Mouse (Mus musculus): ENCODE measurements around the gene Bag6.
"Not testable (repeated sequence)": the region's sequence is repeated elsewhere in the genome, so short reads cannot be mapped to it uniquely, and the experiment has no call there.

Gene Bag6

DNA sequence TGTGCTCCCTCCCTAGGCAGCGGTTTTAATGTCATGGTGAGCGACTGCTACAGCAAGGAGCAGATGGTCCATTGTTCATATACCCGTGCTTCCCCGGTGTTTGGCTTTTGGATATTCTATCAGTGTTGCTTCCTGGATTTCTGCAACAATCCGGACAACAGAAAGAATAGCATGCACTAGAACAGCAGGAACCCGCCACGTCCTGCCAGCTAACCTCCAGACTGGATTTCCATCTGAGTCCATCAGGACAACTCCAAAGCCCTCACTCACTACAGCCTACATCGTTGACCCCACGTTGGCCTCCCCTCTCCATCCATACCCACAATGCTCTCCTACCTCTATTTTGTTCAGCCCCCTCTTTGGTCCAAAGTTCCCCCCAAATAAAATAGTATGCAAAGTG, 23.2 kb upstream of the Bag6 start:
- DNase-seq (ENCODE audit: low spot score in 2 of 2): no peak

DNA sequence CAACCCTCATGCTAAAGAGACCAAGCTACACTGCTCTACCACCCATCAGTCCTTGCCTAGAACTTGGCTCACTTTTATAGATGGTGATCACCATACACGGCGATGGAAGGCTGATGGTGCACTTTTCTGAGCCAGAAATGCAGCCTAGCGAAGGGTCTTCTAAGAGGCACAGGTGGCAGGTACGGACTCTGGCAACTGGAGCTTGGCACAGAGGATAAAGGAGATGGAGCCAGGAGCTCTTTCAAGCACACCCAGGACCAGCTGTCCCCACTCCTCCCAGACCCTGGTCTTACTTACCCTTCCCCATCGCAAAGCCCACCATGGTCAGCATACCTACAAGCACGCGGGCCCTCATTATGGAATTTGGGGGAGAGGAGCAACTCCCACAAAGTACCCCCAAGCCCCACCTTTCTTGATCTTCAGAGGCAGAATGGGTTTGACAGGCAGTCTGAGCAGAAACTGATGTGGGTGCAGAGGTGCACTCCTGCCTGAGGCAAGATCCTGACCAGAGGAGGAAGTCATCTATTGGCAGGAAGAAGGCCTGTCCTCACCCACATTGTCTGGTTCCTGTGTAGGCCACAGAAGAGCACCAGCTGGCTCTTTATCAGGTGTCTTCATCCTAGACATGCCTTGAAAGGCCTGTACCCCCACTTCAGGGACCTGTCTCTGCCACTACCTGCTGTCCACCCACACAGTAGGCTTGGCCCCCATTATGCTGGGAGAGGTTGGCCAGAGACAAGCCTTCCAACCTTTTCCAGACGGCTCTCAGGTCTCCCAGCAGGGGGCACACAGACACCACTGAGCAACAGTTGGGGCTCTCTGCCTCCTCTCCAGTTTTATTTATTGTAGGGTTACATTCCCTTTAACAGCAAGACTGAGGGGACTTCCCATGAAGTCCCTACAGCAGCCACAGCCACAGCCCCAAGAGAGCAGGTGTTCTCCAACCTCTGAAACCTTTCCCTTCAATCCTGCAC, 19.6 kb upstream of the Bag6 start, which contains the start of gene Ly6g5b:
Gene Ly6g5b, minus strand, starts transcription at position 383 of the 974 bp plus-strand sequence.
- DNase-seq (ENCODE audit: low spot score in 2 of 2): no peak

DNA sequence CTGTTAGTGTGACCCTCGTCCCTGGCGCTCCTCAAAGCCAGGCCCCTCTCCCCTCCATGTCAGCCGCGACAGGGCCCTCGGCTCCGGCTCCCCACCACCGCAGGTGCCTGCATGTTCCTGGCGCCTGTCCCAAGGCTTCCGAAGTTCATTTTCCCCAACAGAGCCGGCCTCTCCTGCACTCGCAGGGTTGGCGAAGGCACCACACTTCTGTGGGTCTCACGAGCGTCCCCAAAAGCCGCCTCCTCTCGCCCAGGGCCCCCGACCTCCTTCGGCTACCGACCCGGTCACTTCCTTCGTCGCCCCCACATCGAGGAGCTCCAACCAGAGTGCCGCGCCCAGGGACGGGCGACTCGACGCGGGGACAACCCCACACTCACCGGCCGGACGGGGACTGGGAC, 14.2 kb upstream of the Bag6 start:
- DNase-seq (ENCODE audit: low spot score in 2 of 2): peak; percentile 61 to 62

DNA sequence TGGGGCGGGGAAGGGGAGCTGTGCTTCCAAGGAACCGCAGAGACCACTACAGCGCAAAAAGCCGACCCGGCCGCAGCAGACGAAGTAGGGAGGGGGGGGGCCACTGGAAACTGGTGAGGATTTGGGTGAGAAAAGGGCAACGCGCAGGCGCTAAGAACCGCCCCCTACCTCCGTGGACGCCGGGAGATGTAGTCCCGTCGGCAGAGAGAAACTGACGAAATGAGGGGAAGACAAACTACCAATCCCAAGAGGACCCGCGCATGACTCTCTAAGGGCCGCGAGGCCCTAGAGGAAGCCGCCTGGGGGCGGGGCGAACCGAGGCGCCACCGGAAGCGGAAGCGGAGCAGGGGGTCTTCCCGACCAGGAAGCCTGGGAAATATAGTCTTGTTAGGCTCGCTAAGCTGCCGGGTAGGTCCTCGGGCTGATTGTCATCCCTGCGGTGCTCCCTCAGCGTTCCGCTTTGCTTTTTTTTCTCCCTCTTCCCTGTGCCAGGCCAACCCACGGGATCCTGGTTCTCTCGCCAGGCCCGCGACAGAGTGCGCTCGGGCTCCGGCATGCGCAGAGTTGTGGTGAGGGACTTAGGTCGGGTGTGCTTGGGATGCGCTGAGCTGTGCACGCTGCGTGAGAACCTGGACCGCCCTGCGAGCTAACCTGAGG, 13.7 kb upstream of the Bag6 start, which contains the start of gene Gpank1:
Gene Gpank1, plus strand, starts transcription at position 313 of the 657 bp plus-strand sequence.
- DNase-seq (ENCODE audit: low spot score in 2 of 2): peak; percentile 99

DNA sequence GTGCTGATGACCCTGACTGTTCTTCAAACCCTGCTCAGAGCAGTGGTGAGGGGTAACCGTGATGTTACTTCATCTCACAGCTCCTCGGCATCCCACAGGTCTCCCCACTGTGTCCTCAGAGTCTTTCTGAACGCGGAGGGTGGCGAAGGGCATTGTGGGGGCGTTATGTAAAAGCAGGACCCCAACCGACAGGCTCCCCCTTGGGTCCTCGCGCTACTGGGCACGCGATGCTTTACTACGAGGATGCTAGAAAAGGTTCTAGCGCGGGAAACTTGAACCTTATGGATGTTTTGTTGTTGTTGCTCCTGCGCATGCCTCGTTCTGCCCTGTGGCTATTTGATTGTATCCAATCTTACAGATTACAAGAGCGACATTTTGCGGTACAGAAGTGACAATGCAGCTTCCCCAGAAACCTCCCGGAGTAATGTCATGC, 13.1 kb upstream of the Bag6 start, which contains the start of gene Csnk2b:
Gene Csnk2b, minus strand, starts transcription at position 183 of the 433 bp plus-strand sequence.
- peak; percentile 79 to 85 for DNase-seq (ENCODE audit: low spot score in 2 of 2)

DNA sequence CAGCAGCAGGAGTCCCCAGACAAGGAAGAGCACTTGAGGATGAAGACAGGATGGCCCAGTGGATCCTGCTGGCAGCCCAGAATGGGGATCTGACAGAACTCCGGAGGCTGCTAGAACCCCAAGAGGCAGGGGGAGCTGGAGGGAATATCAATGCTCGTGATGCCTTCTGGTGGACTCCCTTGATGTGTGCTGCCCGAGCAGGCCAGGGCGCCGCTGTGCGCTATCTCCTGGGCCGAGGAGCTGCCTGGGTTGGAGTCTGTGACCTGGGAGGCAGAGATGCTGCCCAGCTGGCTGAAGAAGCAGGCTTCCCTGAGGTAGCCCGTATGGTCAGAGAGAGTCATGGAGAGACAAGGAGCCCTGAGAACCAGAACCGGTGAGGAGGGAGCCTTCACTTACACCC, 11.7 kb upstream of the Bag6 start:
- DNase-seq (ENCODE audit: low spot score in 2 of 2): not testable (repeated sequence)

DNA sequence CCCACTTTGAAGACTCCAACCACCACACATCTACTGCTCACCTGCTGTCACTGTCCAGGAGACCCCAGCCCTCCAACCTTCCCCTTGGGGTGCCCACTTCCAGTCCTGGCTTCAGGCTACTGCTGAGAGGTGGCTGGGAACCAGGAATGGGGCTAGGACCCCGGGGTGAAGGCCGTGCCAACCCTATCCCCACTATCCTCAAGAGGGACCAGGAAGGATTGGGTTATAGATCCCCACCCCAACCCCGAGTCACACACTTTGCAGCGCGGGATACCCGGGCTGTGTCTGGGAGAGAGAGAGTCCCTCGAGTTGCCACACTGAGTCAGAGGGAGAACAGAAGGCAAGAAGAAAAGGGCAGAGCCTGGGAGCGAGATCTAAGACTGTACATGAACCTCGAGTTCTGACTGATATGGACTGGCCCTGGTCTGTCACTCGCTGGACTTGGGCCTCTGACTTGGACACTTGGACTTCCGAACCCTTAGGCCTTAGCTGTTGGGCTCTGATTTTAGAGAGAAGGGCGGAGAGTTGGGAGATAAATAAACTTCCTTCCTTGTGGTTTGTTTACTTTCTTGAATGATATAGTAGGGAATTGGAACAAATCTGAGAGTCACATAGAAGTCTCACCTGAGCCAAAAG, 10.6 kb upstream of the Bag6 start:
- DNase-seq (ENCODE audit: low spot score in 2 of 2): not testable (repeated sequence)

DNA sequence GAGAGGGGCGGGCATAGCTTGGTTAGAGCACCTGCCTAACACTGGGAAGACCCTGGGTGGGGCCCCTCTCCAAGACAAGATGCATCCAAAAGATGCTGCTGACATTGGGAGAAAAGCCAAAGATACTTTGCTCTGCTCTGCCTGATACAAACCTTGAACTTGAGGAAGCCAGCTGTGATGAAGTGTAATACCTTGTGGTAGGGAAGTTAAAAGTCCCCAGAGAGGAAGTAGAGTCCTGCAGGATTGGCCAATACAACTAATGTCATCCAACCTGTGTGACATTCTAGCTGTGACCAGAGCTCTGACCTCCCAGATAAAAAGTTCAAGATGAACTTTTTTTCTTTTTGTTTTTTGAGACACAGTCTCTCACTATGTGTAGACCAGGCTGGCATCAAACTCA, 9.9 kb upstream of the Bag6 start:
- DNase-seq (ENCODE audit: low spot score in 2 of 2): no peak

DNA sequence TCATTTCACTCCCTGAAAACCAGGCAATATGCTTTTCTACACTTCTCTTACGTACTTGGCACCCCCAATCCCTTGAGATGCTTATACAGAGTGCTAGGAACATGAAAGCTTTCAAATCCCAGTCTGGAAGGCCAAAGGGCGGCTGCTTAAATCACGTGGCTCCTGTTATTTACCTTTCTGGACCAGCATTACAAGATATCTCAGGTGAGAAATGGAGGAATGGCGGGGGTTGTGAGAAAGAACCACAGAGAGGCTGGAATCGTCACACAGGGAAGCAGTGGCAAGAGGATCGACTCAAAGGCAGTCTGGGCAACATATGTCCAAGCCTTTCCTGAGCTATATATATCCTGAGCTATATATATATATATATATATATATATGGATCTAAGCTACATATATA, 9.4 kb upstream of the Bag6 start:
- no peak for DNase-seq (ENCODE audit: low spot score in 2 of 2)

DNA sequence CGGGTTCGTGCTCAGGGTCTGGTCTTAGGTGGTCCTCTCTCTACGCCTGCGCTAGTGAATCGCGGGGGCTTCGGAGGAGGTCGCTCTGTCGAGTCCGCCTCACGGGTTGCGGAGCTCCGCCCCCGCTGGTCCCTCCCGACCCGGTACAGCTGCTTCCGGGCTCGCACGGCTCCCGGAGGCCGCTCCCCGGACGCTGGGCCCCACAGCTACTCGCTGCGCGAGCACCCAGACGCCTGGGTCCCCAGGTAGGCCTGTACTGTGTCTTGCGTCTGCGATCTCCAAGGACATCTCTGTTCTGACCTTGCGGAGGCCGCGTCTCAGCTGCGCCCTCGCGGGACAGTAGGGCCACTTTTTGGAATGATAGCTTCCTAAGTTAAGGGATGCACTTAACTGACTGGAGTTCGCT, 8.8 kb upstream of the Bag6 start, which contains the start of gene D17H6S53E:
Gene D17H6S53E, plus strand, starts transcription at position 168 of the 406 bp plus-strand sequence.
- DNase-seq (ENCODE audit: low spot score in 2 of 2): peak; percentile 84 to 86

DNA sequence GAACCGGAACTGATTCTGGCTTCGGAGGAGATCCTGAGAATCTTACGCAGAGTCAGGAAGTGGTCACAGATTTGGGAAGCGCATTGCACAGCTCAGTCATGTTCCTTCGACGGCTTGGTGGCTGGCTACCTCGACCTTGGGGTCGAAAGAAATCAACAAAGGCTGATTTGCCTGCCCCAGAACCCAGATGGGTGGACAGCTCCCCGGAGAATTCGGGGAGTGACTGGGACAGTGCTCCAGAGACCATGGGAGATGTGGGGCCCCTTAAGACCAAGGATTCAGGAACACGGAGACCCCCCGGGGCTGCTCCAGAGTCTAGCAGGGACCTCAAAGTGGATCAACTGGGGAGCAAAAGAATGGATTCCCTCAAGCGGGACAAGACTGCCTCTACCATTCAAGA, 8.0 kb upstream of the Bag6 start:
- no peak for DNase-seq (ENCODE audit: low spot score in 2 of 2)

DNA sequence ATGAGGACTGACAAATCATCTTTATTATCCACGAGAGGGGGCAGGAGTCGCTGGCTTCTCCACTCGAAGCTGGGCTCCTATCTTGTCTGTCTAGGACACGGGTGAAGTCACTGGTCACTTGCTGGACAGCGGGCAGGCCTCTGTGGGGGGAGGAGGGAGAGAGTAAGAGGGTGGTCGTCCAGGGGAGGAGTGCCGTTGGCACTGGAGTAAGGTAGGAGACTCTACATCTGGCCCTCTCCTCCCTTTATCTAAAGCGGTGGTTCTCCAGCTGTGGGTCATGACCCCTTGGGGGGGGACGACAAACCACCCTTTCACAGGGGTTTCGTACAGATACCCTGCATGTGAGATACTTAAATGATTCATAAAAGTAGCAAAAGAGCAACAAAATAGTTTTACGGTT, 6.0 kb upstream of the Bag6 start:
- DNase-seq (ENCODE audit: low spot score in 2 of 2): no peak

DNA sequence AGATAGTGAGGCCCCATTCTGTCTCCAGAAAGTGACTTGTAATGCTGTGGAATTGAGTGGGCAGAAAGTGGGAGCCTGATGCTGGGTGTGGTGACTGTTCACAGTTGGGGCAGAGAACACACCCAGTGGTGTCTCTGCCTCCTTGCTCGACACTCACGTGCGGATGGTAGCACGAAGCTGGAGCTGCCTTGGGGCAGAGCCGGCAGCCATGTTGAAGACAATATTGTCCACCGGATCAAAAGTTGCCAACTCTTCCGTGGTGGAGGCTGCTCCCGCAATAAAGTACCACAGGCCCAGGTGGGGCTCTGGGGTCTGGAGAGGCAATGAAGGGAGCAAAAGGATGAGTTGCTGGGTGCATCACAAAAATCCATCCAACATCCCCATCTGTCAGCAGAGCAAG, 3.9 kb upstream of the Bag6 start:
- DNase-seq (ENCODE audit: low spot score in 2 of 2): no peak

DNA sequence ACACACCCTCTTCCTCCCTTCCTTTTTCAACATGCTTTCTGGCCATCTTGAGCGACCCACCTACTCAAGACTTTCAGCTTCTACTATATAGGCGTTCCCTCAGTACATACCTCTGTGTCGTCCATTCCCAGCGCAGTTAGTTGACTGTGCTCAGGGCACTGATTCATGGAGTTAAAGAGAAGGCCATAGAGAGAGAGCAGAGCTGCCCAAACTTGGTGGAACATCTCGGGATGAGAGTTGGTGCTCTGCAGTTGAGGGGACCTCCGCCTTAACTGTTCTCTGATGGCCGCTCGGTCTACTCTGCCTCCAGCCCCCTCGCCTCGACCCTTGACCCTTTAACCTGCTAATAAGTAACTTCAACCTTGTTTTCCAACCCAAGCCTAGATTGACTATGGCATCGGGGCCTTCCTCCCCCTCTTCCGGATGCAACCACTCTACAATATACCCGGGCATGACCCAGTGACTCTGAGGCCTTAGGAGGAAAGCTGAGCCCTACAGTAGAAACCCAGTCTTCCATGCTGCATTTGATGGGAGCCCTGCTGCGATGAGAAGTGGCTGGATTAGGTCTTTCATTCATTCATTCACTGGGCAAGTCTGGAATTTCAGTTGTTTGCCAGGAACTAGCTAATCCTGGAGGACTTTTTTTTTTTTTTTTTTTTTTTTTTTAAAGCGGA, 3.3 kb upstream of the Bag6 start, which contains the start of gene Apom:
Gene Apom, minus strand, starts transcription at position 551 of the 674 bp plus-strand sequence.
- no peak for DNase-seq (ENCODE audit: low spot score in 2 of 2)

DNA sequence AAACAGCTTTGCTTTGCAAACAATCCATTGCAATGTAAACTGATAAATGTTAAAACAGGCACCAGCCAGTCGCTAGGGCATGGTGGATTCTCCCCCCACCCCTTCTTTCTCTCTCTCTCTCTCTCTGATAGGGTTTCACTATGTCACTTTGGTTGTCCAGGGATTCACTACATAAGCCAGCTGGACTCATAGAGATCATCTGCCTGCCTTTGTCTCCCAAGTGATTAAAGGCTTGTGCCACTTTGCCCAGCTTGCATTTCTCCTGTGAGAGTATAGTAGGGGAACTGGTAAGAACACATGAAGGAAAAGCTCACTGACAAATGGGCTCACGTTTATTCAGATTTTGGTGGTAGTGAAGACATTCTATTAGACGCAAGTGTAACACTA, 2.8 kb upstream of the Bag6 start:
- no peak for DNase-seq (ENCODE audit: low spot score in 2 of 2)

DNA sequence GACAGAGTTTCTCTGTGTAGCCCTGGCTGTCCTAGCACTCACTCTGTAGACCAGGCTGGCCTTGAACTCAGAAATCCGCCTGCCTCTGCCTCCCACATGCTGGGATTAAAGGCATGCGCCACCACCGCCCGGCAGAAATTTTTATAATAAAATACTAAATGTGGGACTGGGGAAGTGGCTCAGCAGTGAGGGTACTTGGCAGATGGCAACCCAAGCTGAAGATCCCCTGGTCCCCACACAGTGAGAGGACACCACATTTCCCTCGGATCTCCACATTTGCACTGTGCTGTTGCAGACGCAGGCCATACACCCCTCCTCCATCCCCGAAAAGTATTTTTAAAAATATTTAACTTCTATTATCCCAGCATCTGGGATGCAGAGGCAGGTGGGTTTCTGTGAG, 1.5 kb upstream of the Bag6 start:
- DNase-seq (ENCODE audit: low spot score in 2 of 2): no peak

DNA sequence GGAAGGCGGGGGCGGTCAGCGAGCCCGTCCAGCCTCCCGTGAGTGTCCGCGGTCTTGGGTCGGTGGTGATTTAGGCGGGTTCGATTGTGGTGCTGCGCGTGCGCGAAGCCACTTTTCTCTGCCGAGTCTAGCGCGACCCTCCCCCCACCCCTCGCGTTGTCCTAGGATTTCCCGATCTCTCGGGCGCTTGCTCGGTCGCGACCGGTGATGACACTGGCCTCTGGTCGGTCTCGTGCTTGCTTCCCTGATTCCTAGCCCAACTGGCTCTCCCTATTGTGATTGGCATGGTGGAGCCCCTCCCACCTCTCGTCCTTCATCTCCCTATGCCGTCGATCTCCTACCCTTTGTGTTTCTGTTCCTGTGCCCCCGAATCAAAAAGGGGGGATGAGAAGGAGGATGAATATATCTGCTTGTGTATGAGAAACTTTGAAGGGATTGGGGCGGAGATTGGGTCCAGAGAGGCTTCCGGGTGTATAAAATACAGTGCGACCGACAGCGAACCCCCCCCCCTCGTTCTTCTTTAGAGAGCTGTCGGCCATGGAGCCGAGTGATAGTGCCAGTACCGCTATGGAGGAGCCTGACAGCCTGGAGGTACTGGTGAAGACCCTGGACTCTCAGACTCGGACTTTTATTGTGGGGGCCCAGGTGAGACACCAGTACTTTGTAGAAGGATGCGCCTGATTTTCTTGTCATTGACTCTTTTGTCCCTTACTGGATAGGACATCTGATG, 778 bp downstream of the Bag6 start:
- no peak for DNase-seq (ENCODE audit: low spot score in 2 of 2)

DNA sequence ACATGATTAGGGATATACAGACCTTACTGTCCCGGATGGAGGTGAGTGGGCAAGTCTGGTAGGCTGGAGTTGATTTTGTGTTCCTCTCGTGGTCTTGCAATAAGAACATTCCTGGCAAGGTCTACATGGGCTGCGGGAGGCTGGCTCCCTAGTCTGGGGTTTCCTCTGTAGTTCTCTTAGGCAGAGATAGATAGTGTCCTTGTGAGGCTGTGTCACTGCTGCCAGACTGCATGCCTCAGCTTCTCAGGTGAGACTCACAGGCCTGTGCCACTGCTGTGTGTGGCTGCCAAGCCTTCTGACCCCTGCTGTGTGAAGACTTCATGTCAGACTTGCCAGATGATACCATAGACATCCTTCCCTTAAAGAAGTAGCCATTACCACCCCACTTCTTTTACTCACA, 4.3 kb downstream of the Bag6 start:
- no peak for DNase-seq (ENCODE audit: low spot score in 2 of 2)

DNA sequence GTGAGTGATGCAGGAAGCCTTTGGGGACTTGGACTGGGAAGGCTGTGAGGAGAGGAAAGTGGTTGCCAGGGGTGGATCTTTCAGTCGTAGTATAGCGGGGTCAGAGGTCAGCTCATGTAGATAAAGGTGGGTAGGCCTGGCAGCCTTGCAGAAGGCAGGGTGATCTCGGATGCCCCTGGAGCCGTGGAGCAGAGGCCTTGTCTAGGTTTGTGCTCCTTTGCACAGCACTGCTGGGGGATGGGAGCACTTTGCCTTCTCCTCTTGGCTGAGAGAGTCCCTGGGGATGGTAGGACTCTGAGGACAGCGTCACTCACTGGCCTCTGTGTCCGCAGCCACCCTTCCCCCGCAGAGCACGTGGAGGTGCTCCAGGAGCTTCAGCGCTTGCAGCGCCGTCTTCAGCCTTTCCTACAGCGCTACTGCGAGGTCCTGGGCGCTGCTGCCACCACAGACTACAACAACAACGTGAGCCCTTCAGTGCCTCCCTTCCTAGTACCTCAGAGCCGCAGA, 5.6 kb downstream of the Bag6 start:
- no peak for DNase-seq (ENCODE audit: low spot score in 2 of 2)

DNA sequence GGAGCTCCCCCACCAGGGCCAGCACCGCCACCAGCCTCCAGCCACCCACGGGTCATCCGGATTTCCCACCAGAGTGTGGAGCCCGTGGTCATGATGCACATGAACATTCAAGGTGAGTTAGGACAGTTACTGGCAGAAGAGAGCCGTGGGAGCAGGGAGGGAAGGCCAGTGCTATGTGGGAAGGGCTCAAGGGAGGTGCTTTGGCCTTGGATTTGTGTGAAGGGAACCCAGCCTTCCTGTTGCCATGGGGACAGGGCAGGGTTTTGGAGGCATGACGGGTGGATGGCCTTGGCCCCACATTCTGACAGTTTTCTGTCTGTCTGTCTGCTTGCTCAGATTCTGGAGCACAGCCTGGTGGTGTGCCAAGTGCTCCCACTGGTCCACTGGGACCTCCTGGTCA, 7.0 kb downstream of the Bag6 start:
- no peak for DNase-seq (ENCODE audit: low spot score in 2 of 2)

DNA sequence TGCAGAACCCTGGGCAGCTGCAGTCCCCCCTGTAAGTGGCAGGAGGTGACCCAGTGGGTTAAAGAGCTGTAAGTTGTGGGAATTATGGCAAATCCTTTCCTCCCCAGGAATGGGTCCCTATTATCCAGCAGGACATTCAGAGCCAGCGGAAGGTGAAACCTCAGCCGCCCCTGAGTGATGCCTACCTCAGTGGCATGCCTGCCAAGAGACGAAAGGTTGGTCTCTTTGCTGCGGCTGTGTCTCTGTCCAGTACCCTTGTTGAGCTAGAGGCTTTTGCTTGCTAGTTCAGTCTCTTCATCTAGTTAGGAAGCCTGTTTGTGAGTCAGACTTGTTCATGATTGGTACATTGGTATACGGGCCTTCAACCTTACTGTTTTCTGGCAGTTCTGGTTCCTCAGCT, 11.2 kb downstream of the Bag6 start:
- no peak for DNase-seq (ENCODE audit: low spot score in 2 of 2)

All from right cerebral cortex, postnatal 10 days (tissue).